Mouse (Mus musculus): ENCODE data around the gene Cer1. TPM values are rescaled to one million over a fixed set of nuclear protein-coding genes. Genes with fewer than 3 reads are reported as not detected.

The Cer1 gene
- total RNA-seq, 1 experiment: not detected

- Histone ChIP-seq H3K36me3 (ENCODE audit: control insufficient read depth, insufficient read depth, low read length, poor library complexity, severe bottlenecking) (no peaks in the 10 kb centered on the region), H3K27ac (ENCODE audit: insufficient read depth, low read depth, low read length, poor library complexity, severe bottlenecking) (no peak overlapping the region), H3K9me3 (ENCODE audit: control insufficient read depth, insufficient read depth, low read depth, low read length) (no peaks in the 10 kb centered on the region), H3K9ac (ENCODE audit: insufficient read depth, low read depth, low read length, poor library complexity, severe bottlenecking) (no peak overlapping the region), H3K4me1 (ENCODE audit: control insufficient read depth in 2 of 2, insufficient read depth in 2 of 2, low read length in 2 of 2, poor library complexity in 1 of 2) (peaks cover 0 to 2% of the 10 kb centered on the region in 2 experiments; a peak in 1 of 4 replicates), H3K4me3 (ENCODE audit: insufficient read depth in 1 of 2, low read depth in 1 of 2, low read length in 2 of 2, poor library complexity in 1 of 2, severe bottlenecking in 1 of 2) (no peak overlapping the region)
- no peak for DNase-seq (ENCODE audit: low read depth, low spot score)
- no peak for TF ChIP-seq CHD2 (IDR thresholded peaks at IDR 0.05; ENCODE audit: low read depth, low read length)
- TF ChIP-seq HCFC1 (IDR thresholded peaks at IDR 0.05; ENCODE audit: borderline replicate concordance, insufficient read depth, low read length): no peak
- no peak for TF ChIP-seq MAFK (IDR thresholded peaks at IDR 0.05; ENCODE audit: insufficient read depth, low read depth, low read length)
- TF ChIP-seq ZC3H11A (IDR thresholded peaks at IDR 0.05; ENCODE audit: borderline replicate concordance, low read depth, low read length): no peak
- TF ChIP-seq ZNF384 (IDR thresholded peaks at IDR 0.05; ENCODE audit: low read depth, low read length): no peak
- in situ Hi-C loops (cut with MboI; ENCODE audit: low sequenced_read_pairs in 2 of 2, unreplicated experiment in 2 of 2): no loop called here
Observed at GRCm38 (mm10) chr4:82856986-82857385, 28.0 kb downstream of the Cer1 start.

- Histone ChIP-seq H3K4me3 (ENCODE audit: insufficient read depth in 1 of 2, low read depth in 1 of 2, low read length in 2 of 2, poor library complexity in 1 of 2, severe bottlenecking in 1 of 2) (no peak overlapping the region), H3K36me3 (ENCODE audit: control insufficient read depth, insufficient read depth, low read length, poor library complexity, severe bottlenecking) (no peaks in the 10 kb centered on the region), H3K9ac (ENCODE audit: insufficient read depth, low read depth, low read length, poor library complexity, severe bottlenecking) (no peak overlapping the region), H3K9me3 (ENCODE audit: control insufficient read depth, insufficient read depth, low read depth, low read length) (no peaks in the 10 kb centered on the region), H3K4me1 (ENCODE audit: control insufficient read depth in 2 of 2, insufficient read depth in 2 of 2, low read length in 2 of 2, poor library complexity in 1 of 2) (peaks cover 0 to 2% of the 10 kb centered on the region in 2 experiments; a peak in 1 of 4 replicates), H3K27ac (ENCODE audit: insufficient read depth, low read depth, low read length, poor library complexity, severe bottlenecking) (no peak overlapping the region)
- DNase-seq (ENCODE audit: low read depth, low spot score): no peak
- no peak for TF ChIP-seq ZC3H11A (IDR thresholded peaks at IDR 0.05; ENCODE audit: borderline replicate concordance, low read depth, low read length)
- no peak for TF ChIP-seq ZNF384 (IDR thresholded peaks at IDR 0.05; ENCODE audit: low read depth, low read length)
- TF ChIP-seq MAFK (IDR thresholded peaks at IDR 0.05; ENCODE audit: insufficient read depth, low read depth, low read length): no peak
- no peak for TF ChIP-seq HCFC1 (IDR thresholded peaks at IDR 0.05; ENCODE audit: borderline replicate concordance, insufficient read depth, low read length)
- TF ChIP-seq CHD2 (IDR thresholded peaks at IDR 0.05; ENCODE audit: low read depth, low read length): no peak
- in situ Hi-C loops (cut with MboI; ENCODE audit: low sequenced_read_pairs in 2 of 2, unreplicated experiment in 2 of 2): no loop called here
Observed at GRCm38 (mm10) chr4:82853809-82854208, 31.1 kb downstream of the Cer1 start.

GRCm38 (mm10) chr4:82848552-82849234, 36.3 kb downstream of the Cer1 start:
- H3K9me3 ChIP-seq (ENCODE audit: control insufficient read depth, insufficient read depth, low read depth, low read length): no peaks in the 10 kb centered on the region
- no peaks in the 10 kb centered on the region for H3K36me3 ChIP-seq (ENCODE audit: control insufficient read depth, insufficient read depth, low read length, poor library complexity, severe bottlenecking)
- in situ Hi-C loops (cut with MboI; ENCODE audit: low sequenced_read_pairs in 2 of 2, unreplicated experiment in 2 of 2): no loop called here
- H3K9ac ChIP-seq (ENCODE audit: insufficient read depth, low read depth, low read length, poor library complexity, severe bottlenecking): no peak overlapping the region
- no peak for DNase-seq (ENCODE audit: low read depth, low spot score)
- H3K4me1 ChIP-seq (ENCODE audit: control insufficient read depth in 2 of 2, insufficient read depth in 2 of 2, low read length in 2 of 2, poor library complexity in 1 of 2): peaks cover 0 to 2% of the 10 kb centered on the region in 2 experiments; a peak in 1 of 4 replicates
- TF ChIP-seq ZNF384 (IDR thresholded peaks at IDR 0.05; ENCODE audit: low read depth, low read length): no peak
- TF ChIP-seq ZC3H11A (IDR thresholded peaks at IDR 0.05; ENCODE audit: borderline replicate concordance, low read depth, low read length): no peak
- no peak for TF ChIP-seq CHD2 (IDR thresholded peaks at IDR 0.05; ENCODE audit: low read depth, low read length)
- TF ChIP-seq MAFK (IDR thresholded peaks at IDR 0.05; ENCODE audit: insufficient read depth, low read depth, low read length): no peak
- TF ChIP-seq HCFC1 (IDR thresholded peaks at IDR 0.05; ENCODE audit: borderline replicate concordance, insufficient read depth, low read length): no peak
- H3K4me3 ChIP-seq (ENCODE audit: insufficient read depth in 1 of 2, low read depth in 1 of 2, low read length in 2 of 2, poor library complexity in 1 of 2, severe bottlenecking in 1 of 2): no peak overlapping the region
- H3K27ac ChIP-seq (ENCODE audit: insufficient read depth, low read depth, low read length, poor library complexity, severe bottlenecking): no peak overlapping the region

GRCm38 (mm10) chr4:82837526-82838240, 47.3 kb downstream of the Cer1 start:
- H3K4me3 ChIP-seq (ENCODE audit: insufficient read depth in 1 of 2, low read depth in 1 of 2, low read length in 2 of 2, poor library complexity in 1 of 2, severe bottlenecking in 1 of 2): no peak overlapping the region
- H3K27ac ChIP-seq (ENCODE audit: insufficient read depth, low read depth, low read length, poor library complexity, severe bottlenecking): no peak overlapping the region

More at GRCm38 (mm10) chr4:82837526-82838240, 47.3 kb downstream of the Cer1 start:
- no peak overlapping the region for H3K9ac ChIP-seq (ENCODE audit: insufficient read depth, low read depth, low read length, poor library complexity, severe bottlenecking)
- in situ Hi-C loops (cut with MboI; ENCODE audit: low sequenced_read_pairs in 2 of 2, unreplicated experiment in 2 of 2): no loop called here
- no peaks in the 10 kb centered on the region for H3K9me3 ChIP-seq (ENCODE audit: control insufficient read depth, insufficient read depth, low read depth, low read length)
- peaks cover 2% of the 10 kb centered on the region for H3K36me3 ChIP-seq (ENCODE audit: control insufficient read depth, insufficient read depth, low read length, poor library complexity, severe bottlenecking)
- no peak for TF ChIP-seq CHD2 (IDR thresholded peaks at IDR 0.05; ENCODE audit: low read depth, low read length)
- TF ChIP-seq ZNF384 (IDR thresholded peaks at IDR 0.05; ENCODE audit: low read depth, low read length): no peak
- no peak for TF ChIP-seq HCFC1 (IDR thresholded peaks at IDR 0.05; ENCODE audit: borderline replicate concordance, insufficient read depth, low read length)
- no peak for TF ChIP-seq MAFK (IDR thresholded peaks at IDR 0.05; ENCODE audit: insufficient read depth, low read depth, low read length)
- TF ChIP-seq ZC3H11A (IDR thresholded peaks at IDR 0.05; ENCODE audit: borderline replicate concordance, low read depth, low read length): no peak
- no peak for DNase-seq (ENCODE audit: low read depth, low spot score)
- H3K4me1 ChIP-seq (ENCODE audit: control insufficient read depth in 2 of 2, insufficient read depth in 2 of 2, low read length in 2 of 2, poor library complexity in 1 of 2): no peaks in the 10 kb centered on the region

Other genes with a start within 250 kb of the Cer1 start
- gene Nfib, start 179.4 kb downstream of the Cer1 start, total RNA-seq (2012; rRNA removed): 8.1 and 8.9 TPM in 2 replicates
- gene Zdhhc21, start 25.2 kb downstream of the Cer1 start, total RNA-seq (2012; rRNA removed): 17.6 and 18.7 TPM in 2 replicates
- 0.48 and 0.58 TPM in 2 replicates for gene Frem1, start 167.2 kb upstream of the Cer1 start, total RNA-seq (2012; rRNA removed)

Data from ES-E14 (cell line).